Mouse (Mus musculus): ENCODE data around the gene Spg11.
"Not testable (repeated sequence)": the region's sequence is repeated elsewhere in the genome, so short reads cannot be mapped to it uniquely, and the experiment has no call there.

Gene Spg11

DNA sequence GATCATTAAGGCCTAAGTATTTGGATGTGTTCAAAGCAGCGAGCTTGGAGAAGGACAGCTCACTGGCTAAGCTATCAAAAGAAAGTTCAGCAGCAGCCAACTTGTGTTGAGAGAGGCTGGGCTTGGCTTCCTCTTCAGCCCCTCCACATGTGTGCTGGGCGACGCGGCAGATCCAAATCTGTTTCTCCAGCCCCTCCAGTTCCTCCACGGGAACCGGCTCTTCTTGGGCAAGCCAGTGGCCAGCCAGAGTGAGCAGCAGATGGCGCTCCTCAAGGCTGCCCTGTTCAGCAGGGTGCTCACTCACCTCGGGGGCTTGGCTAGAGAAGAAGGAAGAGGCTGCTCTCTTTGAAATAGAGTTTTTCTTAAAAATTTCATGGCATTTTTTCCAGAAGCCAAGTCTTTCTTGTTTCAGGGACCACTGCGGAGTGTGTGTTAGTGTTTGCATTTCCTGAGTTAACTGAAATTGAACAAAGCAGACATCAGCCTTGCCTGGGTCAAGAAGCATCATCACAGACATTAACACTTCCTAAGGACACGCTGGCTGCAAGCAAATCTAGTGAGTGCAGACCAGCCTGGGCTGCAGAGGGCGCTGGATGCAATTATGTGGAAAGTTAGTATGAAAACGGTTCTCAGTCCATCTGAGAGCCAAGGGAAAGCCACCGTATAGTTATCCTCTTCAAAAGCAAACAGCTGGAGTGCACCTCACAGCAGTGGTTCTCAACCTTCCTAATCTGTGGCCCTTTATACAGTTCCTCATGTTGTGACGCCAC lies 52.8 kb downstream of the Spg11 start:
- peak; percentile 28 for DNase-seq (ENCODE audit: extremely low read depth, low read depth)

GRCm38 (mm10) chr2:122059365-122060115 lies 58.6 kb downstream of the Spg11 start:
- no peak for DNase-seq (ENCODE audit: extremely low read depth, low read depth)

GRCm38 (mm10) chr2:122043926-122044325 lies 74.3 kb downstream of the Spg11 start:
- DNase-seq (ENCODE audit: extremely low read depth, low read depth): no peak

GRCm38 (mm10) chr2:122036064-122036463 lies 82.1 kb downstream of the Spg11 start:
- no peak for DNase-seq (ENCODE audit: extremely low read depth, low read depth)

GRCm38 (mm10) chr2:122031970-122032369 lies 86.2 kb downstream of the Spg11 start:
- no peak for DNase-seq (ENCODE audit: extremely low read depth, low read depth)

DNA sequence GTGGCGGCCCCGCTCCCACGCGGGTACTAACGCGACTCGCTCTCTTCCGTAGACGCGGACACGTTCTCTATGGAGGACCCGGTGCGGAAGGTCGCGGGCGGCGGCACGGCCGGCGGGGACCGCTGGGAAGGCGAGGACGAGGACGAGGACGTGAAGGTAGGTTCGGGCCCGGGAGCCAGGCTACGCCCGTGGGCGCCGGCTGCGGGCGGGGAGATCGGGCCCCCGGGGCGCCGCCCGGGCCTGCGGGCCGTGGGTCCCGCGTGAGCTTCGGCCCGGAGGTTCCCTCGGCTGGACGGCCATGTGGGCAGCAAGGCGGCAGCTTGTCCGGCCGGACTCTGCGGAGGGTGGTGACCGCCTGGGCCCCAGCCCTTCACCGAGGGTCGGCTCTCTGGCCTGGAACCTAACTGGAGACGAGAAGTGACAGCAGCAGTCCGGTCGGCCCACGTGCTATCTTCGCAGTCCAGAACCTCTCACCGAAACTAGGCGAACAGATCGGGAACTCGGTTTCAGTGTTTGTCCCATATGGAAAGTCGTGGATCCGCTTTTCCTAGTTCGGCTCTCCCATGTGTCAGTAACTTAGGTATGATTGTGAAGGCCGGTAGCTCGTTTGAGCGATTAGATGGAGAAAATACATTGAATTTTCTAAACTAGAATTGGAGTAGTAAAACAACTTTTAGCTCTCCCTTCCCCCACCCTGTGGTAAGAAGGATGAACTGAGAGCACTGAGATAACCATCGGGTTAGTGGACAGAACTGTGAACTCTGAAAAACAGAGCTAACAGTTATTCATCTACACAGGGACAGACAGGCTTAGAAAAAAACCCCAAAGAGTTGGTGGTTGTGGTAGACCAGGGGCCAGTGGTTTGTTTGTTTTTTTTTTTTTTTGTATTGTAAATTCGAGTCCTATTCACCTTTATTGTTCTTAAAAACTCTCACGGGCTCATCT lies 89.2 kb downstream of the Spg11 start:
- no peak for DNase-seq (ENCODE audit: extremely low read depth, low read depth)

- DNase-seq (ENCODE audit: extremely low read depth, low read depth): peak; percentile 78
Measured at GRCm38 (mm10) chr2:122027862-122028755, 90.1 kb downstream of the Spg11 start, which contains the start of gene Eif3j1. Gene Eif3j1 (plus strand): TSS chr2:122028546.

DNA sequence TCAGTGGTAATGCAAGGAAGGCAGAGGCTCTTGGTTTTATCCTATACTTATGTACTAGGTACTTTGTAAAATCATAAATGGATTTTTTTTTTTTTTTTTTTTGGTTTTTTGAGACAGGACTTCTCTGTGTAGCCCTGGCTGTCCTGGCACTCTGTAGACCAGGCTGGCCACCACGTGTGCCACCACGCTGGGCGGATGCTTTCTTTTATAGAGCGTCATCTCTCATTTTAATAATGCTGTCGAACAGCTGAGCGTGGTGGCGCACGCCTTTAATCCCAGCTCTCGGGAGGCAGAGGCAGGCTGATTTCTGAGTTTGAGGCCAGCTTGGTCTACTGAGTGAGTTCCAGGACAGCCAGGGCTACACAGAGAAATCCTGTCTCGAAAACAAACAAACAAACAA lies 91.1 kb downstream of the Spg11 start:
- not testable (repeated sequence) for DNase-seq (ENCODE audit: extremely low read depth, low read depth)

DNA sequence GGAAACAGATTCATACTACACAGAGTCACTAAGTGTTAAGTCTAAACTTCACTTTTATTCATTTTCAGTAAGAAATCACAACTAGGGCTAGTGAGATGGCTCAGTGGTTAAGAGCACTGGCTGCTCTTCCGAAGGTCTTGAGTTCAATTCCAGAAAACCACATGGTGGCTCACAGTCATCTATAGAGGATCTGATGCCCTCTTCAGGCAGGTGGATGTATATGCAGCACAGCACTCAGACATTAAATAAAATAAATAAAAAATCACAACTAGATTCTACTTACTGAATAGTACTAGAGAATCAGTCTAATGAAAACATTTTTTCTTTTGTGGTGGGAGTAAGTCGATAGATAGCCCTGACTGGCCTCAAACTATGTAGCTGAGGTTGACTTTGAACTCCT lies 95.9 kb downstream of the Spg11 start:
- no peak for DNase-seq (ENCODE audit: extremely low read depth, low read depth)

DNA sequence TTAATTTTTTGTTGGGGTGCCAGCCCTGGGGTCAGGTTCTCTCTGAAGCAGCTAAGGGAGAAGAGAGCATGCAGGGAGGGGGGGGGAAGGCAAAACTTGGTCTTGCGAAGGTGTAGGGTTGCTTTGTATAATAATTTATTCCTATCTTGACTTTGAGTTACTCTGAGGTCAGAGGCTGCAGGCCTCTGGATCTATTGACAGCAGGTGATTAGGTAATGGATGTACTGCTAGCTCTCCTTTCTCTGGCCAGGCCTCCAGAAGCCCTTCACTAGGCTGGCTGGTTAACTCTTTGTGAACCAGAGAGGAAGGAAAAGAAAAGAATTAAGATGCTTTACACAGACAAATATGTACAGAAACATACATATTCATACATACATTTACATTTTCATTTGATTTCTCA lies 99.5 kb downstream of the Spg11 start:
- no peak for DNase-seq (ENCODE audit: extremely low read depth, low read depth)

DNA sequence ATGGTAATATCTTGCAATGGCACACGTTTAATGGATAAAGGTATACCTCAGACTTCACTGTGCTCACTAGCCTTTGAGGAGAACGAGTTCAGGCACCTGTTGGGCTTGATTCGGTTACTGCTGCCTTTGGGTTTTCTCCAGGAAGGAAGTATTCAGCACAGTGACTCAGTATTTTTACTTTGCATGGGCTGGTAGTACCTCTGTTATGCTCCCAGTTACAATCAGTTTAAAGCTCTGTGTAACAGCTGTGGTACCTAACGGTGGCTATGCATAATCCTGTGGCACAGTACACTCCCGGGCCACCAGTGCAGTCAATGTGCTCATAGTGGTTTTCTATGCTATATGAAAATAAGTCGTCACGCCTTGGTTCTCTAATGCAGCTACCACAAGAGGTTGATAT lies 106.7 kb downstream of the Spg11 start:
- DNase-seq (ENCODE audit: extremely low read depth, low read depth): no peak

DNA sequence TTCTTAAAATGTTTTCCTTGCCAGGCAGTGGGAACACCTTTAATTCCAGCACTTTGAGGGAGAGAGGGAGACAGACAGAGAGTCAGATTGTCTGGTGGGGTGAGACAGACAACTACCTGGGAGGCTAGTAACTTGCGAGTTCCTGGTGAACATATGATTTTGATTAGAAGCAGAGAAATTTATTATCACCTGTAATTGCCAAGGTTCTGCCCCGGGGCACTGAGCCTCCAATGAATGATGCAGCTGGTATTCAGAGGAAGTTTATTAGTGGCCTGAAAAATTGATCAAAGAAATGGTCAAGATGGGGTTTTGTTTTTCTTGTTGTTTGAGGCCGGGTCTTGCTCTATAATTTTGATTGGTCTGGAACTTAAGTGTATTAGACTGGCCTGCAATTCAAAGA lies 109.4 kb downstream of the Spg11 start:
- no peak for DNase-seq (ENCODE audit: extremely low read depth, low read depth)
